Mouse (Mus musculus) thymus, postnatal 14 days (tissue): ENCODE measurements around the gene Kif19a.
A peak's percentile ranks its signal among the peaks of the same experiment; 100 is the strongest.

ENCODE experiments used
- DNase-seq: peaks from one replicate; pipeline ENCODE4 v3.0.0; 2021

Kif19a gene

GRCm38 (mm10) chr11:114810344-114810743 lies 45.2 kb downstream of the Kif19a start:
- no peak for DNase-seq

GRCm38 (mm10) chr11:114812731-114813240 lies 47.6 kb downstream of the Kif19a start:
- peak; percentile 88 for DNase-seq

GRCm38 (mm10) chr11:114814873-114815592 lies 49.8 kb downstream of the Kif19a start:
- no peak for DNase-seq

- no peak for DNase-seq
Observed at GRCm38 (mm10) chr11:114816934-114817333, 51.7 kb downstream of the Kif19a start.

GRCm38 (mm10) chr11:114818185-114818584 lies 53.0 kb downstream of the Kif19a start:
- no peak for DNase-seq

GRCm38 (mm10) chr11:114819110-114819509 lies 53.9 kb downstream of the Kif19a start:
- DNase-seq: no peak

GRCm38 (mm10) chr11:114820444-114820843 lies 55.3 kb downstream of the Kif19a start:
- no peak for DNase-seq

GRCm38 (mm10) chr11:114821325-114821724 lies 56.1 kb downstream of the Kif19a start:
- DNase-seq: no peak

GRCm38 (mm10) chr11:114822727-114823126 lies 57.5 kb downstream of the Kif19a start:
- no peak for DNase-seq

GRCm38 (mm10) chr11:114823199-114823725 lies 58.1 kb downstream of the Kif19a start:
- no peak for DNase-seq

- no peak for DNase-seq
Observed at GRCm38 (mm10) chr11:114826686-114827085, 61.5 kb downstream of the Kif19a start.

- no peak for DNase-seq
Observed at GRCm38 (mm10) chr11:114829499-114830432, 64.6 kb downstream of the Kif19a start.

- no peak for DNase-seq
Observed at GRCm38 (mm10) chr11:114830433-114830773, 65.2 kb downstream of the Kif19a start.

- DNase-seq: no peak
Observed at GRCm38 (mm10) chr11:114833166-114833565, 68.0 kb downstream of the Kif19a start.
